Mouse (Mus musculus) thymus, adult 2 months (tissue): Measurements from ENCODE around the gene She.

Experiments used
- CTCF ChIP-seq: fragments of 200-500 bp; IDR thresholded peaks from 2 replicates; pipeline ENCODE4 v1.5.1; 2012; ENCODE audit warnings: mild to moderate bottlenecking, control low read depth, low read length, moderate library complexity, borderline replicate concordance; ENCODE audit not compliant: control insufficient read depth, poor library complexity, insufficient read depth; ENCODE audit errors: extremely low read depth
- POLR2A ChIP-seq: fragments of 200-500 bp; IDR thresholded peaks from 2 replicates; pipeline ENCODE4 v1.6.1; 2012; ENCODE audit warnings: mild to moderate bottlenecking, low read length, control low read depth, moderate library complexity; ENCODE audit not compliant: control insufficient read depth, poor library complexity, insufficient read depth; ENCODE audit errors: extremely low read depth

DNA sequence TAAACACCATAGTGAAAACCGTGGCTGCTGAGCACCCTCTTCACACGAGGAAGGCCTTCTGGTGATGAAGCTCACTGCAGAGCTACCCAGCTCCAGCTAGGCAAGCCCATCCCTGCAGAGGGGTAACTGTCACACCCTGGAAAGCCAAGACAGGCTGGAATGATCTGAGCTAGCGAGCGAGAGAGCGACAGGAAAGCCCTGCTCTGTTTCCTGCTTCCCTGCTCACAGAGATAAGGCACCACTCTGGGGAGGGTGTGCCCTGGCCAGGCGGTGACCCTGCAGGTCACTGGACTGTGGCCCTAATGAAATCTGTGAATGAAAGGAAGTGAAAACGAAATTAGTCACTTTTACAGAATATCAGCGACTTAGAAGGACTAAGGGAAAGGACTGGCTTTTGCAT lies 4.2 kb downstream of the She start:
- TF ChIP-seq CTCF (no peak), POLR2A (no peak)
